Comparison of ENCODE assay signal across 8 mouse cellular contexts in the genomic region with DNA sequence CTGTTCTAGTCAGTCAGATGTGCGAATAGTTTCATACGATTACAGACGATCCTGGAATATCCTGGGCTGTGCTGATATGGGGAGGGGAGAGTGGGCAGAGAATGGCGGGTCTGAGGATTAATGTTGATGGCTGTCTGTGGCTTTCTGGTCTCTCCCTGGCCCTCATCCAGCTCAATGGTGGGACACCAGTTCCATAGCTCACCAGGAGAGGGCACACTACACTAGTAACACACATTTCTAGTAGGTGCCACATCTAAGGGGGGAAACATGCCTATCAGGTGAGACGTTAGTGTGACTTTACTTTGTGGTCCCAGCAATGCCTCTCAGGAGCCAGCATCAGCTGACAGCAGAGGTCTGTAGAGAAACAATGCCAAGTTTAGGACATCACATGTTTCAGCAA.
DNase-seq lines count a peak whose midpoint lies in the region; ATAC-seq and TF ChIP-seq lines count a peak whose summit lies in the region.

No protein-coding gene starts in this region.

- no peaks in the 10 kb centered on the region for H3K4me1 ChIP-seq in heart, embryonic 11.5 days (ENCODE audit: control insufficient read depth, insufficient read depth, low read length)
- H3K4me1 ChIP-seq in bone marrow, adult 2 months (ENCODE audit: control insufficient read depth, insufficient read depth, low read length): no peaks in the 10 kb centered on the region
- H3K4me1 ChIP-seq in limb, embryonic 10.5 days: no peaks in the 10 kb centered on the region

- no peak overlapping the region for H3K27ac ChIP-seq in heart, embryonic 11.5 days (ENCODE audit: low read depth, low read length)
- H3K27ac ChIP-seq in bone marrow, adult 2 months (ENCODE audit: control insufficient read depth, insufficient read depth, low read depth, low read length, poor library complexity): no peak overlapping the region
- H3K27ac ChIP-seq in limb, embryonic 10.5 days: no peak overlapping the region

- no peaks in the 10 kb centered on the region for H3K9me3 ChIP-seq in heart, embryonic 11.5 days (replicated peaks; ENCODE audit: control insufficient read depth, low read length)
- H3K9me3 ChIP-seq in limb, embryonic 10.5 days (replicated peaks): no peaks in the 10 kb centered on the region

- H3K27me3 ChIP-seq in heart, embryonic 11.5 days (ENCODE audit: control insufficient read depth, insufficient read depth, low read length): no peaks in the 10 kb centered on the region
- no peaks in the 10 kb centered on the region for H3K27me3 ChIP-seq in limb, embryonic 10.5 days (ENCODE audit: low read depth, poor library complexity, severe bottlenecking)

- 47% methylated on average over 5 of the region's 5 CpGs for WGBS in heart, embryonic 11.5 days (ENCODE audit: insufficient replicate concordance)
- WGBS in bone marrow, adult 2 months: 29% methylated on average over 5 of the region's 5 CpGs
- 65% methylated on average over 5 of the region's 5 CpGs for WGBS in limb, embryonic 10.5 days

- H3K36me3 ChIP-seq in heart, embryonic 11.5 days (ENCODE audit: control insufficient read depth, insufficient read depth, low read length): no peaks in the 10 kb centered on the region
- H3K36me3 ChIP-seq in limb, embryonic 10.5 days: no peaks in the 10 kb centered on the region

- no peak for TF ChIP-seq POLR2A in bone marrow, adult 2 months (IDR thresholded peaks at IDR 0.05; ENCODE audit: borderline replicate concordance, control insufficient read depth, low read depth, low read length)

- peak; percentile 41 for DNase-seq in heart, postnatal 4 days
- peak; percentile 66 for DNase-seq in testis, postnatal 10 days (ENCODE audit: low spot score)
- no peak for DNase-seq in testis, postnatal 14 days (ENCODE audit: low spot score)
- DNase-seq in limb, embryonic 10.5 days (ENCODE audit: low spot score): peak; percentile 37
- peak; percentile 30 for DNase-seq in thymus, postnatal 0 days (ENCODE audit: low spot score)
- DNase-seq in gastrocnemius, postnatal 4 days (ENCODE audit: low spot score in 2 of 2): no peak

- ATAC-seq in heart, embryonic 11.5 days (replicated peaks; ENCODE audit: insufficient number of reproducible peaks, low FRiP score, low TSS enrichment): no peak

- H3K4me2 ChIP-seq in heart, embryonic 11.5 days: no peak overlapping the region

- no peak overlapping the region for H3K4me3 ChIP-seq in heart, embryonic 11.5 days (ENCODE audit: low read depth, low read length)
- H3K4me3 ChIP-seq in bone marrow, adult 2 months (replicated peaks; ENCODE audit: control insufficient read depth, low read depth, low read length): no peak overlapping the region
- H3K4me3 ChIP-seq in limb, embryonic 10.5 days: no peak overlapping the region

- no peak overlapping the region for H3K9ac ChIP-seq in heart, embryonic 11.5 days (ENCODE audit: low read depth, low read length)

- peak; percentile 26; the same call in 1 of the 2 replicates for TF ChIP-seq CTCF in bone marrow, adult 2 months (IDR thresholded peaks at IDR 0.05; ENCODE audit: control insufficient read depth, insufficient read depth, low read length)

Comparison
In these comparisons a context has a peak if more than half of its experiments do, and no peak if none do; other contexts are left out.
1. DNase-seq: peak in heart, postnatal 4 days (single experiment), testis, postnatal 10 days (single experiment), limb, embryonic 10.5 days (single experiment) and thymus, postnatal 0 days (single experiment); none in testis, postnatal 14 days (single experiment) and gastrocnemius, postnatal 4 days (0 of 2).